Mouse (Mus musculus) thymus, postnatal 0 days (tissue): ENCODE measurements around the gene Lysmd2. TPM values are rescaled to one million over a fixed set of nuclear protein-coding genes. Genes with fewer than 3 reads are reported as not detected.

Source experiments
- polyA plus RNA-seq: library from polyadenylated mRNA; unstranded; fragments of >200 nt; fragmentation: Nextera tagmentation; extraction: Ambion mirVana; gene quantifications from 2 replicates; pipeline ENCODE4 v1.2.1, GENCODE M21; 2015

Lysmd2 gene
- polyA plus RNA-seq, 1 experiment from 2014 or later: 19.9 TPM

Other genes with a start within 250 kb of the Lysmd2 start
- 47.4 and 51.9 TPM in 2 replicates for gene Mapk6, start 215.7 kb upstream of the Lysmd2 start, polyA plus RNA-seq
- 41.7 and 44.5 TPM in 2 replicates for gene Leo1, start 184.2 kb upstream of the Lysmd2 start, polyA plus RNA-seq
- gene Tmod3, start 66.1 kb upstream of the Lysmd2 start, polyA plus RNA-seq: 101 and 105 TPM in 2 replicates
- gene Tmod2, start 14.4 kb upstream of the Lysmd2 start, polyA plus RNA-seq: 2.2 and 2.4 TPM in 2 replicates
- gene Scg3, start 58.3 kb downstream of the Lysmd2 start, polyA plus RNA-seq: 0.27 and 0.30 TPM in 2 replicates
- 0.39 and 0.43 TPM in 2 replicates for gene Bmp5, start 149.6 kb downstream of the Lysmd2 start, polyA plus RNA-seq